Mouse (Mus musculus): ENCODE measurements at regions not wholly inside any gene's neighbourhood (a gene's known extent, or its start where the extent isn't known, plus 50 kb on each side); places are given as distances from the start of the nearest gene placed in this dataset.

DNA sequence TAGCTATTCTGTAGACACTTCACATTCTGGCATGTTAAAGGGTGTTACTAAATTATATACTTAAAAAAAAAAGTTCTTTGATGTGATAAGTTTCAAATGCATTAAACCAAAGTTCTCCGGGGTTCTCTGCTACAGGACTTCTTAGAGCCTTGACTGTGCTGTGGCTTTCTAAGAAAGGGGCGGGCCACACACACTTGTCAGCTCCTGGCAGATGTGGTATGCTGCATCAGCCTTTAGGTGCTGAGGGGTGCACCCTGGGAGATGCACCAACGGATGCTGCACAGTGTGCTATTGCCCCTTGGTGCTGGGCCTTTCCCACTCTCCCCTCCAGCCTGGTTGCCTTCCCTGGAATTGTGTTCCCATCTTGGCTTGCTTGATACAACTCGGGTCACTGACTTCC is 125.0 kb downstream of the Bcl2l11 start:
- Histone ChIP-seq H3K4me3 (ENCODE audit: low read length) (no peak overlapping the region), H3K9me3 (ENCODE audit: control insufficient read depth, low read length) (no peaks in the 10 kb centered on the region), H3K36me3 (ENCODE audit: control insufficient read depth, insufficient read depth, low read length) (no peaks in the 10 kb centered on the region), H3K27me3 (ENCODE audit: control insufficient read depth, insufficient read depth, low read length) (no peaks in the 10 kb centered on the region), H3K9ac (ENCODE audit: low read depth, low read length) (no peak overlapping the region), H3K4me1 (ENCODE audit: control insufficient read depth, insufficient read depth, low read length) (no peaks in the 10 kb centered on the region), H3K27ac (ENCODE audit: low read depth, low read length) (no peak overlapping the region), H3K4me2 (replicated peaks; ENCODE audit: low read depth, low read length) (no peak overlapping the region)
- WGBS, result 82% methylated on average over 4 of the region's 4 CpGs
- no peak for ATAC-seq (ENCODE audit: low FRiP score, low TSS enrichment)

DNA sequence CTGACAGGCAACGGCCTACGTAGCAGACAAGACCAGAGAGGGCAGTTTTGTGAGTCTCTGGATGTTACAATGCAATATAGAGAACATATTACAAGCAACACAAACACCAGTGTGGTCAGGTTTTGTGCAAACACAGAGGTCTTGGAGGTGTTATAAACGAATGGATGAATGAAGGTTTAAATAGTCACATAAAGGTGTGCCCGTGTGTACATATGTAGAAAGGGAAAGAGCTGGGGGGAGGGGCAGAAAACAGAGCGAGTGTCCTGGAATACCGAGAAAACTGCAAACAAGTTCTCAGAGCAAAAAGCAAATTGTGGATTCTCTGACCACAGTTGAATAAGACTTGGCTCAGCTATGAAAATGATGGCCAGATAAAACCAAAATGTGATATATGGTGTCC is 130.8 kb downstream of the Bcl2l11 start:
- H3K27me3 ChIP-seq (ENCODE audit: control insufficient read depth, insufficient read depth, low read length), result no peaks in the 10 kb centered on the region
- ATAC-seq (ENCODE audit: low FRiP score, low TSS enrichment), result no peak
- no peak overlapping the region for H3K9ac ChIP-seq (ENCODE audit: low read depth, low read length)
- H3K36me3 ChIP-seq (ENCODE audit: control insufficient read depth, insufficient read depth, low read length), result no peaks in the 10 kb centered on the region
- H3K27ac ChIP-seq (ENCODE audit: low read depth, low read length), result no peak overlapping the region
- no peaks in the 10 kb centered on the region for H3K9me3 ChIP-seq (ENCODE audit: control insufficient read depth, low read length)
- 77% methylated on average over 6 of the region's 6 CpGs for WGBS
- H3K4me3 ChIP-seq (ENCODE audit: low read length), result no peak overlapping the region
- no peak overlapping the region for H3K4me2 ChIP-seq (replicated peaks; ENCODE audit: low read depth, low read length)
- no peaks in the 10 kb centered on the region for H3K4me1 ChIP-seq (ENCODE audit: control insufficient read depth, insufficient read depth, low read length)

DNA sequence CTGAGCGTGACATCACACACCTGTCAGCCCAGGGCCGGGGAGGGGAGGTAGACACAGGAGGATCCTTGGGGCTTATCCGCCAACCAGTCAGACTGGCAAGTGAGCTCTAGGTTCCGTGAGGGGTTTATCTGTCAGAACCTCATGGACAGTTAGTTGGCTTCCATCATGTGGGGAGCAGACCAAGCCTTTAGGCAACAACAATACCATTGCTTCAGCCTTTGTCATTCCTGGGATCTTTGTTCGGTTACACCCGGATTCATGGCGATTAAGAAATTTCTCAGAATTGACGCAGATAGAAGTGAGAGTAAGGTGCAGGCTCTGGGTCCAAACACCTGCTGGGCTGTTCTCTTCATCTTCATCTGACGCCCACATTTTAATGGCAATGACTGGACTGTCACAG is 131.4 kb downstream of the Bcl2l11 start:
- Histone ChIP-seq H3K27me3 (ENCODE audit: control insufficient read depth, insufficient read depth, low read length) (no peaks in the 10 kb centered on the region), H3K9me3 (ENCODE audit: control insufficient read depth, low read length) (no peaks in the 10 kb centered on the region), H3K9ac (ENCODE audit: low read depth, low read length) (no peak overlapping the region), H3K27ac (ENCODE audit: low read depth, low read length) (no peak overlapping the region), H3K4me1 (ENCODE audit: control insufficient read depth, insufficient read depth, low read length) (no peaks in the 10 kb centered on the region), H3K36me3 (ENCODE audit: control insufficient read depth, insufficient read depth, low read length) (no peaks in the 10 kb centered on the region), H3K4me3 (ENCODE audit: low read length) (no peak overlapping the region), H3K4me2 (replicated peaks; ENCODE audit: low read depth, low read length) (no peak overlapping the region)
- WGBS, result 83% methylated on average over 9 of the region's 9 CpGs
- no peak for ATAC-seq (ENCODE audit: low FRiP score, low TSS enrichment)

DNA sequence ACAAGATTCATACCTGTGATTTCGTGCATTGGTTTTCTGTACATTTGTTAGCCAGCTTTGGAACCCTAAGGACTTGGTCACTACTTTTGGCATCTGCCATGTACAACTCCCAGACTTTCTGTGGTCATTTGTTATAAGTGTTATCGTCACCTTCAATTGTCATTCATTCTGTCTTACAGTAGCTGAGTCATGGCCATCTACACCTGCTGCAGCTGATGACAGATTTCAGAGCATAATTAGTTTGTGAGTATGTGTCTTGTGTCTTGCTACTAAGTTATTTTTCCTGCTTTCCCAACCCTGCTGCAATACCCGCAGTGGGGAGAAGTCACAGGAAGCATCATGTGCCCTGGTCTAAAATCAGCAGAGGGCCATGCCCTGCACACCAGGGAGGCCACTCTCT is 138.0 kb downstream of the Bcl2l11 start:
- Histone ChIP-seq H3K9me3 (ENCODE audit: control insufficient read depth, low read length) (no peaks in the 10 kb centered on the region), H3K27ac (ENCODE audit: low read depth, low read length) (no peak overlapping the region), H3K4me3 (ENCODE audit: low read length) (no peak overlapping the region), H3K9ac (ENCODE audit: low read depth, low read length) (no peak overlapping the region), H3K4me2 (replicated peaks; ENCODE audit: low read depth, low read length) (no peak overlapping the region), H3K4me1 (ENCODE audit: control insufficient read depth, insufficient read depth, low read length) (no peaks in the 10 kb centered on the region), H3K36me3 (ENCODE audit: control insufficient read depth, insufficient read depth, low read length) (no peaks in the 10 kb centered on the region), H3K27me3 (ENCODE audit: control insufficient read depth, insufficient read depth, low read length) (no peaks in the 10 kb centered on the region)
- ATAC-seq (ENCODE audit: low FRiP score, low TSS enrichment), result no peak
- WGBS, result 89% methylated on average over 3 of the region's 3 CpGs

DNA sequence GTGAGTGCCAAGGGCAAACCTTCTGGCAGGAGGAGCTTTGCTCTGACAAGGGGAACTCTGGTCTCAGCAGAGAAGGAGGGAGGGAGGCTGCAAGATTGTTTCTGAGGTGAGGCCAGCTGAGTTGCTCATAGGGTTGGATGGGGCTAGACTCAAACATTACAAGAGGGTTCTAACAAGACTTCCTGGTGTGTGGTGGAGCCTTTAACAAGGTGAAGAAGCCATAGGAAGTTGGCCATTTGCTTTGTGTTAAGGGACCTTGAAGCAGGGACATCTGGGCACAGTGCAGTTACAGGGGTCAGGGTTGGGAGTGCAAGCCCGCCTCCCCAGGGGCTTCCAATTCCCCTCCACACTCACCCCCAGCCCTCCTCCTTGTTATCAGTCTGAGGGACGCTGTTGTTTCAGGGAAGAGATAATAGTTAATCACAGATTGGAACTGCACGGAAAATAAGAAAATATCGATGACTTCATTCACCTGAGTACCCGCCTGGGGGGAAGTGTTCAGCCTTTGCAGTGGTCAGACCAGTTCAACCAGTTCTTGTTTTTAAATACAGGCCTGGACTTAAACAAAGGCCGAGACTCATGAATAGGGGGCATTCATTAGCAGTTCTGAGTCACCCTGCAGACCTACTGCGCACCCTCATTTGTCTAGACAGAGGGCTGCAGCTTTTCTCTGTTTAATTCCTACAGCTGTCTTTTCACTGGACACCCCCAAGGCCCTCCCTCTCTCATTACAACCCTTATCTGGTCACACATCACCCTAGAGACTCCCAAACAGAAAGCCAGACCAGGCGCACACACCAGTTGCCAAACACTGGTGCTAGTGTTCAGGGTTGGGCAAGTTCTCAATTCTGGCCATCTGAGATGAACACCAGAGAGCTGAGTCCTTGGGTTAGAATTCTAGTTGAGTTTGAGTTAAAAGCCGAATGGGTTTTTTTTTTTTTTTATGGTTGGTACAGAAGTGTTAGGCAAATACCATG is 139.5 kb downstream of the Bcl2l11 start:
- H3K36me3 ChIP-seq (ENCODE audit: control insufficient read depth, insufficient read depth, low read length), result no peaks in the 10 kb centered on the region
- H3K4me2 ChIP-seq (replicated peaks; ENCODE audit: low read depth, low read length), result no peak overlapping the region
- no peak overlapping the region for H3K9ac ChIP-seq (ENCODE audit: low read depth, low read length)
- no peaks in the 10 kb centered on the region for H3K9me3 ChIP-seq (ENCODE audit: control insufficient read depth, low read length)
- peak; percentile 86 for ATAC-seq (ENCODE audit: low FRiP score, low TSS enrichment)
- H3K27ac ChIP-seq (ENCODE audit: low read depth, low read length), result peak overlapping the region; percentile 62; the same call in 1 of the 2 replicates
- 0 out of 2 replicates have a peak, but pooled peaks cover under 1% of the 10 kb centered on the region for H3K4me1 ChIP-seq (ENCODE audit: control insufficient read depth, insufficient read depth, low read length)
- WGBS, result 46% methylated on average over 9 of the region's 9 CpGs
- no peaks in the 10 kb centered on the region for H3K27me3 ChIP-seq (ENCODE audit: control insufficient read depth, insufficient read depth, low read length)
- no peak overlapping the region for H3K4me3 ChIP-seq (ENCODE audit: low read length)

- H3K27ac ChIP-seq (ENCODE audit: low read depth, low read length), result no peak overlapping the region
- no peaks in the 10 kb centered on the region for H3K27me3 ChIP-seq (ENCODE audit: control insufficient read depth, insufficient read depth, low read length)
- H3K4me1 ChIP-seq (ENCODE audit: control insufficient read depth, insufficient read depth, low read length), result 0 out of 2 replicates have a peak, but pooled peaks cover 6% of the 10 kb centered on the region
- H3K4me2 ChIP-seq (replicated peaks; ENCODE audit: low read depth, low read length), result no peak overlapping the region
- WGBS, result 44% methylated on average over 9 of the region's 9 CpGs
- no peaks in the 10 kb centered on the region for H3K9me3 ChIP-seq (ENCODE audit: control insufficient read depth, low read length)
- no peak for ATAC-seq (ENCODE audit: low FRiP score, low TSS enrichment)
- H3K4me3 ChIP-seq (ENCODE audit: low read length), result no peak overlapping the region
- H3K9ac ChIP-seq (ENCODE audit: low read depth, low read length), result no peak overlapping the region
- H3K36me3 ChIP-seq (ENCODE audit: control insufficient read depth, insufficient read depth, low read length), result no peaks in the 10 kb centered on the region
These were observed 144.7 kb downstream of the Bcl2l11 start for GRCm38 (mm10) chr2:128270377-128271129.

DNA sequence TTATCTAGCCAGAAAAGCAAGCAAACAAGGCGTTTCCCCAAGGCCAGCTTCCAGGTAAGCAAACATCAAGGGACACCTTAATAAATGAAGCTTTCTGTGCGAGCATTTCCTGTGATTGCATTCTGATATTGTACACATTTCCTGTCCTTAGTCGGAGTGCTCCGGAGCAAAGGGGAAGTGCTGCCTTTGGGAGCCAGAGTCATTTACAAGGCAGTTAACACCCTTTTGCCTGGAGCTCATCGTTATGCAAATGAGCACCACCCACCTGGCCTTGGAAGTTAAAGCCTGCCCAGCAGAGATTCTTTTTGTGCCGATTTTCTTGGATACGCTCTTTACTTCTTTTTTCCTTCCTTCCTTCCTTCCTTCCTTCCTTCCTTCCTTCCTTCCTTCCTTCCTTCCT is 147.0 kb downstream of the Bcl2l11 start:
- peaks cover 6% of the 10 kb centered on the region; the same call in 1 of the 2 replicates for H3K4me1 ChIP-seq (ENCODE audit: control insufficient read depth, insufficient read depth, low read length)
- ATAC-seq (ENCODE audit: low FRiP score, low TSS enrichment), result no peak
- H3K9me3 ChIP-seq (ENCODE audit: control insufficient read depth, low read length), result no peaks in the 10 kb centered on the region
- 16% methylated on average over 7 of the region's 7 CpGs for WGBS
- no peaks in the 10 kb centered on the region for H3K27me3 ChIP-seq (ENCODE audit: control insufficient read depth, insufficient read depth, low read length)
- no peak overlapping the region for H3K27ac ChIP-seq (ENCODE audit: low read depth, low read length)
- no peak overlapping the region for H3K4me3 ChIP-seq (ENCODE audit: low read length)
- no peak overlapping the region for H3K9ac ChIP-seq (ENCODE audit: low read depth, low read length)
- no peak overlapping the region for H3K4me2 ChIP-seq (replicated peaks; ENCODE audit: low read depth, low read length)
- no peaks in the 10 kb centered on the region for H3K36me3 ChIP-seq (ENCODE audit: control insufficient read depth, insufficient read depth, low read length)

DNA sequence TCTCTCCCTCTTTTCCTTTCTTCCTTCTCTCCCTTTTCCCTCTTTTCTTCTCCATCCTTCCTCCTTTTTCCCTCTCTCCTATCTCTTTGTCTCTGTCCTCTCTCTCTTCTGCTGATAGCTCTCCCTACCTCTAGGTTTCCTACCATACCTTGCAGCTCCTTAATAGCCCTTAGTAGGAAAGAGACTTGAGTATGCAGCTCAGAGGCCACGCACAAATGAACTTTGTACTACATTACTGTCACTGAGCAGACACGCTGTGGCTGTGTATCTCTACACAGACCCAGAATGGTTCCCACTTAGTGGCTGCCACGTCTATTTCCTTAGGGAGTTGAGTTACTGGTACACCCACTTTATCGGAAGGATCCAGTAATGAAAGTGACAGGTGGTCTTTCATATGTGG is 147.5 kb downstream of the Bcl2l11 start:
- H3K4me1 ChIP-seq (ENCODE audit: control insufficient read depth, insufficient read depth, low read length), result peaks cover 11% of the 10 kb centered on the region; the same call in 1 of the 2 replicates
- ATAC-seq (ENCODE audit: low FRiP score, low TSS enrichment), result no peak
- H3K9me3 ChIP-seq (ENCODE audit: control insufficient read depth, low read length), result no peaks in the 10 kb centered on the region
- no peaks in the 10 kb centered on the region for H3K36me3 ChIP-seq (ENCODE audit: control insufficient read depth, insufficient read depth, low read length)
- H3K9ac ChIP-seq (ENCODE audit: low read depth, low read length), result no peak overlapping the region
- no peaks in the 10 kb centered on the region for H3K27me3 ChIP-seq (ENCODE audit: control insufficient read depth, insufficient read depth, low read length)
- 56% methylated on average over 4 of the region's 4 CpGs for WGBS
- no peak overlapping the region for H3K27ac ChIP-seq (ENCODE audit: low read depth, low read length)
- no peak overlapping the region for H3K4me3 ChIP-seq (ENCODE audit: low read length)
- H3K4me2 ChIP-seq (replicated peaks; ENCODE audit: low read depth, low read length), result no peak overlapping the region

DNA sequence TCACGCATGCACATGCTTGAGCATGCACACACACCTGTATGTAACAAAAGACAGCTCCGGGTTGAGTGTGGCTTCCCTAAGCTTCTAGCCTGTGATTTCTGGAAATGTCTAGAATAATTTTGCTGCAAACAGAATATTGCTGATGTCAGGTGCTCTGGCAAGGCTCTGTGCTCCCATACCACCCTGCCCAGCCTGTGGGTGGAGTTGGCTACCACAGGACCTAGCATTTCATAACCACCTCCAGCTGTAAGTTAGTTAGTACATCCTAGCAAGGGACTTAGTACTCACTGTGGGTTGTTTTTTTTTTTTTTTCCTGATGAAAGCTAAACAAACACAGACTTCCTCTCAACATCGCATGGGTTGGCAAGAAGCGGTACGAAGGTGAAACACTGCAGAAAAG is 150.5 kb downstream of the Bcl2l11 start:
- Histone ChIP-seq H3K36me3 (ENCODE audit: control insufficient read depth, insufficient read depth, low read length) (no peaks in the 10 kb centered on the region), H3K4me2 (replicated peaks; ENCODE audit: low read depth, low read length) (no peak overlapping the region), H3K9ac (ENCODE audit: low read depth, low read length) (no peak overlapping the region), H3K9me3 (ENCODE audit: control insufficient read depth, low read length) (no peaks in the 10 kb centered on the region), H3K4me1 (ENCODE audit: control insufficient read depth, insufficient read depth, low read length) (peaks cover 9% of the 10 kb centered on the region; the same call in 1 of the 2 replicates), H3K4me3 (ENCODE audit: low read length) (no peak overlapping the region), H3K27me3 (ENCODE audit: control insufficient read depth, insufficient read depth, low read length) (no peaks in the 10 kb centered on the region), H3K27ac (ENCODE audit: low read depth, low read length) (no peak overlapping the region)
- 85% methylated on average over 5 of the region's 5 CpGs for WGBS
- no peak for ATAC-seq (ENCODE audit: low FRiP score, low TSS enrichment)

Data from kidney, embryonic 14.5 days (tissue).